8 mouse cellular contexts compared by ENCODE assay signal in genomic region chr5:144964872-144965638, GRCm38 (mm10). TPM values are rescaled to one million over a fixed set of nuclear protein-coding genes. Genes with fewer than 3 reads are reported as not detected.
DNase-seq lines count a peak whose midpoint lies in the region; ATAC-seq lines count a peak whose summit lies in the region.

No protein-coding gene starts in this region.

- peak; percentile 85 for ATAC-seq in intestine, embryonic 14.5 days (replicated peaks; ENCODE audit: low FRiP score, low TSS enrichment, low read depth)
- peak; percentile 81 for ATAC-seq in midbrain, embryonic 11.5 days (ENCODE audit: low FRiP score)

- peak overlapping the region; percentile 93 for H3K9ac ChIP-seq in intestine, embryonic 14.5 days (ENCODE audit: low read length)
- H3K9ac ChIP-seq in midbrain, embryonic 11.5 days (ENCODE audit: low read length), result peak overlapping the region; percentile 87

- peak overlapping the region; percentile 73 for H3K4me3 ChIP-seq in intestine, embryonic 14.5 days (ENCODE audit: low read depth, low read length)
- H3K4me3 ChIP-seq in midbrain, embryonic 11.5 days (ENCODE audit: low read depth, low read length), result peak overlapping the region; percentile 90

- intact Hi-C loops in left cerebral cortex, postnatal 36 days (cut with DNase I), result loop anchor here (5.0 kb wide), 1 partner anchor 43 kb away; no protein-coding TSS in a partner anchor

- WGBS in intestine, embryonic 14.5 days, result 2% methylated on average over 30 of the region's 56 CpGs
- under 1% methylated on average over 20 of the region's 56 CpGs for WGBS in midbrain, embryonic 11.5 days

- H3K4me2 ChIP-seq in intestine, embryonic 14.5 days (ENCODE audit: low read length), result peak overlapping the region; percentile 58
- H3K4me2 ChIP-seq in midbrain, embryonic 11.5 days, result peak overlapping the region; percentile 66

- H3K4me1 ChIP-seq in intestine, embryonic 14.5 days (replicated peaks; ENCODE audit: control insufficient read depth, insufficient read depth, low read length), result peaks cover 26% of the 10 kb centered on the region
- H3K4me1 ChIP-seq in midbrain, embryonic 11.5 days (ENCODE audit: control insufficient read depth, insufficient read depth, low read length), result peaks cover 5% of the 10 kb centered on the region

- H3K27me3 ChIP-seq in intestine, embryonic 14.5 days (replicated peaks; ENCODE audit: control insufficient read depth, insufficient read depth, low read length), result no peaks in the 10 kb centered on the region
- H3K27me3 ChIP-seq in midbrain, embryonic 11.5 days (ENCODE audit: control insufficient read depth, insufficient read depth, low read length), result 0 out of 2 replicates have a peak, but pooled peaks cover 2% of the 10 kb centered on the region

- H3K36me3 ChIP-seq in intestine, embryonic 14.5 days (ENCODE audit: control insufficient read depth, insufficient read depth, low read length), result no peaks in the 10 kb centered on the region
- no peaks in the 10 kb centered on the region for H3K36me3 ChIP-seq in midbrain, embryonic 11.5 days (ENCODE audit: control insufficient read depth, insufficient read depth, low read length)

- H3K27ac ChIP-seq in intestine, embryonic 14.5 days (ENCODE audit: low read depth), result peak overlapping the region; percentile 91
- H3K27ac ChIP-seq in midbrain, embryonic 11.5 days (ENCODE audit: low read depth, low read length), result peak overlapping the region; percentile 85

- DNase-seq in adrenal gland, adult 8-10 months, result peak; percentile 84
- peak; percentile 94 for DNase-seq in embryo, embryonic 11 days
- peak; percentile 87 for DNase-seq in gastrocnemius, postnatal 25 days
- DNase-seq in intestine, embryonic 14.5 days (ENCODE audit: low spot score), result peak; percentile 97
- DNase-seq in left cerebral cortex, postnatal 36 days (ENCODE audit: low spot score in 2 of 2), result peak; percentile 71 to 75
- DNase-seq in midbrain, embryonic 11.5 days (ENCODE audit: low spot score, missing footprints), result peak; percentile 99
- peak; percentile 77 for DNase-seq in right cerebral cortex, postnatal 4 days
- DNase-seq in yolk sac, embryonic 10.5 days (ENCODE audit: low spot score), result peak; percentile 92

- H3K9me3 ChIP-seq in intestine, embryonic 14.5 days (ENCODE audit: control insufficient read depth, low read length), result no peaks in the 10 kb centered on the region
- no peaks in the 10 kb centered on the region for H3K9me3 ChIP-seq in midbrain, embryonic 11.5 days (ENCODE audit: control insufficient read depth, low read length)

RNA-seq across cellular contexts. Expression of gene Smurf1, which starts 0.6 kb away (rescaled TPM):
- 10 to 100 TPM; 20.3 to 25.8 (median 22.7) TPM for total RNA-seq in adrenal gland, adult 8-10 months (2022)
- total RNA-seq in gastrocnemius, postnatal 25 days (2021), result 10 to 100 TPM; 11.5 to 12.6 TPM
- 14.4 and 17.2 TPM in 2 replicates for polyA plus RNA-seq in intestine, embryonic 14.5 days (2014; fragmentation: Nextera tagmentation; extraction: Ambion mirVana)
- 10 to 100 TPM; 34.6 to 37.2 TPM for total RNA-seq in left cerebral cortex, postnatal 36 days (2021)
- polyA plus RNA-seq in midbrain, embryonic 11.5 days (2014; fragmentation: Nextera tagmentation; extraction: Ambion mirVana), result 13.2 and 17.8 TPM in 2 replicates

Comparison
In these comparisons a context has a peak if more than half of its experiments do, and no peak if none do; other contexts are left out.
1. Peak in every context shown above with its lines: DNase-seq, ATAC-seq, H3K4me3 ChIP-seq and H3K27ac ChIP-seq.